Mouse (Mus musculus) C2C12 (cell line): ENCODE results near the gene F11r.

Experiments
- CTCF ChIP-seq: IDR thresholded peaks from one replicate; pipeline ENCODE4 v1.5.1; 2011; ENCODE audit not compliant: control insufficient read depth, insufficient read depth, insufficient read length
- MAX ChIP-seq: IDR thresholded peaks from one replicate; pipeline ENCODE4 v1.6.1; 2011; ENCODE audit warnings: mild to moderate bottlenecking, control low read depth
- MYOD1 ChIP-seq: IDR thresholded peaks from one replicate; pipeline ENCODE4 v1.6.1; 2011; ENCODE audit warnings: low read depth; ENCODE audit not compliant: control insufficient read depth, insufficient read length

- TF ChIP-seq CTCF (no peak), MAX (no peak), MYOD1 (no peak)
These were observed 2.0 kb upstream of the F11r start for GRCm38 (mm10) chr1:171435288-171435814.
